Comparison of ENCODE assay signal across 9 mouse cellular contexts in genomic region chr5:150116216-150116905, GRCm38 (mm10). TPM values are rescaled to one million over a fixed set of nuclear protein-coding genes. Genes with fewer than 3 reads are reported as not detected.
A peak's percentile ranks its signal among the peaks of the same experiment; 100 is the strongest.
DNase-seq lines count a peak whose midpoint lies in the region; ATAC-seq lines count a peak whose summit lies in the region.
"Had no signal": no experiment of that assay in that cellular context is flagged by ENCODE, and none has a peak within 500 bp of the region (broad histone marks: within the 10 kb centered on the region; RNA-seq: fewer than 3 reads in every experiment).

No protein-coding gene starts in this region.

- peak overlapping the region; percentile 23; the same call in 1 of the 2 replicates for H3K27ac ChIP-seq in hindbrain, embryonic 12.5 days
- H3K27ac ChIP-seq in hindbrain, embryonic 10.5 days = no peak overlapping the region
- H3K27ac ChIP-seq: kidney, postnatal 0 days had no signal

- H3K9me3 ChIP-seq in hindbrain, embryonic 12.5 days (replicated peaks) = no peaks in the 10 kb centered on the region
- H3K9me3 ChIP-seq in hindbrain, embryonic 10.5 days = peaks cover 5% of the 10 kb centered on the region; the same call in 1 of the 2 replicates
- peaks cover 8% of the 10 kb centered on the region for H3K9me3 ChIP-seq in megakaryocyte, embryonic 14.5 days

- H3K4me1 ChIP-seq in hindbrain, embryonic 12.5 days = peaks cover 23% of the 10 kb centered on the region
- peaks cover 19% of the 10 kb centered on the region for H3K4me1 ChIP-seq in hindbrain, embryonic 10.5 days (replicated peaks)
- H3K4me1 ChIP-seq in megakaryocyte, embryonic 14.5 days = peaks cover 53% of the 10 kb centered on the region

- no peak overlapping the region for H3K9ac ChIP-seq in hindbrain, embryonic 12.5 days
- H3K9ac ChIP-seq: forebrain, postnatal 0 days had no signal

- H3K27me3 ChIP-seq in hindbrain, embryonic 12.5 days = no peaks in the 10 kb centered on the region
- H3K27me3 ChIP-seq in hindbrain, embryonic 10.5 days (ENCODE audit: insufficient read depth, poor library complexity, severe bottlenecking) = peaks cover 29% of the 10 kb centered on the region
- H3K27me3 ChIP-seq in megakaryocyte, embryonic 14.5 days (replicated peaks) = no peaks in the 10 kb centered on the region

- no peak for ATAC-seq in hindbrain, embryonic 12.5 days (ENCODE audit: low FRiP score)
- ATAC-seq: forebrain, postnatal 0 days had no signal

- H3K4me3 ChIP-seq in hindbrain, embryonic 12.5 days = no peak overlapping the region
- H3K4me3 ChIP-seq in hindbrain, embryonic 10.5 days = no peak overlapping the region
- peak overlapping the region; percentile 87 for H3K4me3 ChIP-seq in megakaryocyte, embryonic 14.5 days (replicated peaks)

- WGBS in hindbrain, embryonic 12.5 days = 70% methylated on average over 9 of the region's 9 CpGs
- WGBS in hindbrain, embryonic 10.5 days = 82% methylated on average over 9 of the region's 9 CpGs

- no peak overlapping the region; the same call in 1 of the 2 replicates for H3K4me2 ChIP-seq in hindbrain, embryonic 12.5 days (replicated peaks)

- H3K36me3 ChIP-seq in hindbrain, embryonic 12.5 days = no peaks in the 10 kb centered on the region
- H3K36me3 ChIP-seq in hindbrain, embryonic 10.5 days = no peaks in the 10 kb centered on the region
- H3K36me3 ChIP-seq in megakaryocyte, embryonic 14.5 days (replicated peaks; ENCODE audit: low read length) = peaks cover 9% of the 10 kb centered on the region

- DNase-seq in hindbrain, embryonic 10.5 days (ENCODE audit: low spot score) = no peak
- DNase-seq in 416B (ENCODE audit: low read depth) = peak; percentile 65
- DNase-seq in MN1 (ENCODE audit: low spot score) = peak; percentile 17
- DNase-seq in c-Kit-positive CD71-positive TER-119-positive erythroid progenitor cells, embryonic 14.5 days (ENCODE audit: low spot score) = no peak
- DNase-seq in thymus, postnatal 0 days (ENCODE audit: low spot score) = no peak
- DNase-seq: forebrain, postnatal 0 days had no signal

RNA-seq across cellular contexts. Expression of gene Fry, which starts 2.1 kb away (rescaled TPM):
- 27.9 and 30.1 TPM in 2 replicates for polyA plus RNA-seq in hindbrain, embryonic 12.5 days (2016; fragmentation: Nextera tagmentation; extraction: Ambion mirVana)
- 4.9 and 12.5 TPM in 2 replicates for polyA plus RNA-seq in hindbrain, embryonic 10.5 days (2016; fragmentation: Nextera tagmentation; extraction: Ambion mirVana)
- polyA plus RNA-seq in megakaryocyte, embryonic 14.5 days (2012; ENCODE audit: insufficient read depth, low replicate concordance) = 1.5 and 3.2 TPM in 2 replicates
- 3.6 and 5.3 TPM in 2 replicates for polyA plus RNA-seq in thymus, postnatal 0 days (2015; fragmentation: Nextera tagmentation; extraction: Ambion mirVana)

Comparison
In these comparisons a context has a peak if more than half of its experiments do, and no peak if none do; other contexts are left out.
1. DNase-seq: peak in 416B (single experiment) and MN1 (single experiment); none in hindbrain, embryonic 10.5 days (single experiment), c-Kit-positive CD71-positive TER-119-positive erythroid progenitor cells, embryonic 14.5 days (single experiment) and thymus, postnatal 0 days (single experiment).